Mouse (Mus musculus) gastrocnemius, adult 18-20 months (tissue): ENCODE data around the gene Asb16. TPM values are rescaled to one million over a fixed set of nuclear protein-coding genes. Genes with fewer than 3 reads are reported as not detected.

Experiments
- microRNA-seq: library from miRNA; unstranded; fragments of <30 nt; microRNA quantifications from one replicate; pipeline ENCODE4 v1.2.0, GENCODE M21; 2021
- total RNA-seq, 2 experiments: library from RNA; stranded (reverse); gene quantifications; 2 replicates each; pipeline ENCODE4 v1.2.3; 2021

The Asb16 gene
- total RNA-seq, 2 experiments from 2014 or later = 86.0 to 97.5 TPM

Small RNAs within 50 kb of the gene (microRNA-seq; reads per million reads assigned to microRNA genes)
- gene Mir8101 = 2.4 reads per million

Other genes with a start within 250 kb of the Asb16 start
- gene Mpp3, start 240.3 kb upstream of the Asb16 start, total RNA-seq = 10 to 100 TPM; 15.7 to 24.5 TPM
- gene Cd300lg, start 227.2 kb upstream of the Asb16 start, total RNA-seq = 10 to 100 TPM; 16.1 to 19.0 TPM
- gene Mpp2, start 180.2 kb upstream of the Asb16 start, total RNA-seq = 1 to 10 TPM; 1.0 to 1.2 TPM
- not detected for gene Ppy, start 167.4 kb upstream of the Asb16 start, total RNA-seq
- not detected for gene Pyy, start 160.9 kb upstream of the Asb16 start, total RNA-seq
- not detected for gene Nags, start 123.2 kb upstream of the Asb16 start, total RNA-seq
- 1 to 10 TPM; 9.3 to 9.8 TPM for gene Tmem101, start 112.3 kb upstream of the Asb16 start, total RNA-seq
- gene Lsm12, start 83.4 kb upstream of the Asb16 start, total RNA-seq = 100 to 1,000 TPM; 102 to 105 TPM
- gene G6pc3, start 79.1 kb upstream of the Asb16 start, total RNA-seq = 10 to 100 TPM; 60.4 to 61.1 TPM
- 100 to 1,000 TPM in 1 of 2 experiments, 10 to 100 TPM in 1; 73.6 to 104 TPM for gene Hdac5, start 38.6 kb upstream of the Asb16 start, total RNA-seq
- gene BC030867, start 19.9 kb upstream of the Asb16 start, total RNA-seq = not detected
- gene Tmub2, start 16.2 kb downstream of the Asb16 start, total RNA-seq = 10 to 100 TPM; 14.6 to 15.8 TPM
- gene Atxn7l3, start 27.9 kb downstream of the Asb16 start, total RNA-seq = 10 to 100 TPM in 1 of 2 experiments, 1 to 10 TPM in 1; 9.3 to 13.0 TPM
- 10 to 100 TPM; 35.4 to 42.6 TPM for gene Ubtf, start 51.0 kb downstream of the Asb16 start, total RNA-seq
- gene Slc4a1, start 97.5 kb downstream of the Asb16 start, total RNA-seq = under 1 TPM in 1 of 2 experiments, not detected in 1; 0.07 TPM
- not detected for gene Rundc3a, start 124.7 kb downstream of the Asb16 start, total RNA-seq
- 10 to 100 TPM; 61.2 to 62.0 TPM for gene Slc25a39, start 139.2 kb downstream of the Asb16 start, total RNA-seq
- gene Grn, start 161.6 kb downstream of the Asb16 start, total RNA-seq = 10 to 100 TPM; 17.1 to 20.7 TPM
- 1 to 10 TPM in 1 of 2 experiments, under 1 TPM in 1; 0.62 to 1.1 TPM for gene Fam171a2, start 178.9 kb downstream of the Asb16 start, total RNA-seq
- 1 to 10 TPM in 1 of 2 experiments, under 1 TPM in 1; 0.64 to 1.4 TPM for gene Itga2b, start 201.4 kb downstream of the Asb16 start, total RNA-seq